Mouse (Mus musculus) erythroblast, embryonic 14.5 days (primary cell): Measurements from ENCODE around the gene Pip4k2a.

ENCODE experiments used
- GATA1 ChIP-seq: IDR thresholded peaks from 2 replicates; pipeline ENCODE4 v1.6.1; 2012; ENCODE audit warnings: low read length, inconsistent platforms, mixed read lengths
- TAL1 ChIP-seq: IDR thresholded peaks from 3 replicates; pipeline ENCODE4 v1.6.1; 2012; ENCODE audit warnings: low read length, inconsistent platforms, mixed read lengths

DNA sequence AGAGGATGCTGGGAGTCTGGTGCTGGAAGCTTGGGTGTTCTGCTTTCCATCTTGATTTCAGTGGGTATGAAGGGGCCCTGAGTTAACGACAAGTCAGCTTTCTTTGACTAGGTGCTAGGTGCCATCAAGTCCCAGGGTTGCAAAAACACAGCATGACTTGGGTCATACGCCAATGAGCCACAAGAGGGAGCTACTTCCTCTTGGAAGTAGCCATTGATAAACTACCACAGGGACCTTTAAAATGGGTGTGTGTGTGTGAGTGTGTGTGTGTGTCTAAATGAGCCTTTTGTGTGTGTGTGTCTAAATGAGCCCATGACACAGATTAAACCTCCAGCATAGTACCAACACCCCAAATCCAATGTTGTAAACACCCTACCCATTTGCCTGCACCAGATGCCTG, 125.1 kb downstream of the Pip4k2a start:
- TF ChIP-seq TAL1 (no peak), GATA1 (no peak)
